Mouse (Mus musculus): ENCODE data around the gene Trir. TPM values are rescaled to one million over a fixed set of nuclear protein-coding genes. Genes with fewer than 3 reads are reported as not detected.

The Trir gene
- total RNA-seq, 2 experiments from 2014 or later, result 94.0 to 98.0 TPM

GRCm38 (mm10) chr8:84994375-84994774, 32.2 kb upstream of the Trir start:
- no peak for DNase-seq

- DNase-seq, result peak; percentile 56
These were observed 30.9 kb upstream of the Trir start for GRCm38 (mm10) chr8:84995680-84996079.

- DNase-seq, result no peak
These were observed 29.6 kb upstream of the Trir start for GRCm38 (mm10) chr8:84996978-84997377.

- DNase-seq, result peak; percentile 94
These were observed 28.9 kb upstream of the Trir start for GRCm38 (mm10) chr8:84997649-84998295.

- DNase-seq, result peak; percentile 60
These were observed 18.9 kb upstream of the Trir start for GRCm38 (mm10) chr8:85007686-85008085.

- no peak for DNase-seq
These were observed 15.4 kb upstream of the Trir start for GRCm38 (mm10) chr8:85011242-85011641.

GRCm38 (mm10) chr8:85013230-85013840, 13.3 kb upstream of the Trir start:
- DNase-seq, result peak; percentile 59

- DNase-seq, result no peak
These were observed 12.2 kb upstream of the Trir start, which contains the start of gene Best2 for GRCm38 (mm10) chr8:85014431-85014830. Best2 (minus strand) TSS chr8:85014531.

- no peak for DNase-seq
These were observed 9.9 kb upstream of the Trir start for GRCm38 (mm10) chr8:85016724-85017123.

GRCm38 (mm10) chr8:85017209-85017608, 9.4 kb upstream of the Trir start:
- no peak for DNase-seq

- DNase-seq, result no peak
These were observed 5.0 kb upstream of the Trir start for GRCm38 (mm10) chr8:85021514-85022055.

GRCm38 (mm10) chr8:85023846-85024245, 2.8 kb upstream of the Trir start:
- DNase-seq, result no peak

- peak; percentile 77 for DNase-seq
These were observed 1.3 kb upstream of the Trir start, which contains the start of gene Asna1 for GRCm38 (mm10) chr8:85025098-85025932. Asna1 (minus strand) TSS chr8:85025281.

GRCm38 (mm10) chr8:85027516-85027855, 863 bp downstream of the Trir start:
- DNase-seq, result no peak

GRCm38 (mm10) chr8:85027922-85028321, 1.3 kb downstream of the Trir start:
- DNase-seq, result no peak

- DNase-seq, result no peak
These were observed 2.6 kb downstream of the Trir start for GRCm38 (mm10) chr8:85029271-85029670.

GRCm38 (mm10) chr8:85032622-85033311, 6.1 kb downstream of the Trir start:
- no peak for DNase-seq

GRCm38 (mm10) chr8:85033867-85034266, 7.2 kb downstream of the Trir start:
- no peak for DNase-seq

GRCm38 (mm10) chr8:85034764-85035163, 8.1 kb downstream of the Trir start:
- DNase-seq, result peak; percentile 73

- no peak for DNase-seq
These were observed 8.6 kb downstream of the Trir start for GRCm38 (mm10) chr8:85035165-85035727.

- DNase-seq, result no peak
These were observed 9.2 kb downstream of the Trir start for GRCm38 (mm10) chr8:85035728-85036310.

GRCm38 (mm10) chr8:85036381-85036717, 9.7 kb downstream of the Trir start:
- no peak for DNase-seq
